18 mouse cellular contexts compared by ENCODE assay signal in genomic region chr2:25147892-25148291, GRCm38 (mm10). TPM values are rescaled to one million over a fixed set of nuclear protein-coding genes. Genes with fewer than 3 reads are reported as not detected.
"Had no signal": no experiment of that assay in that cellular context is flagged by ENCODE, and none has a peak within 500 bp of the region (broad histone marks: within the 10 kb centered on the region; RNA-seq: fewer than 3 reads in every experiment).

No protein-coding gene starts in this region.

- ATAC-seq: liver, embryonic 12.5 days had no signal

- H3K4me1 ChIP-seq: limb, embryonic 13.5 days; lung, embryonic 15.5 days; neural tube, embryonic 13.5 days; stomach, embryonic 15.5 days had no signal

- H3K9me3 ChIP-seq: limb, embryonic 13.5 days; liver, embryonic 12.5 days; liver, embryonic 15.5 days; lung, embryonic 15.5 days; neural tube, embryonic 13.5 days; stomach, embryonic 15.5 days had no signal

- H3K27ac ChIP-seq: kidney, postnatal 0 days; layer of hippocampus, adult 2 months; left cerebral cortex, adult 2 months; limb, embryonic 13.5 days; liver, embryonic 12.5 days; liver, embryonic 15.5 days; lung, embryonic 15.5 days; neural tube, embryonic 13.5 days; stomach, embryonic 15.5 days had no signal

- H3K36me3 ChIP-seq: limb, embryonic 13.5 days; liver, embryonic 12.5 days; liver, embryonic 15.5 days; lung, embryonic 15.5 days; neural tube, embryonic 13.5 days; stomach, embryonic 15.5 days had no signal

- H3K4me2 ChIP-seq: limb, embryonic 13.5 days; liver, embryonic 12.5 days; liver, embryonic 15.5 days; lung, embryonic 15.5 days; neural tube, embryonic 13.5 days; stomach, embryonic 15.5 days had no signal

- H3K9ac ChIP-seq: limb, embryonic 13.5 days; liver, embryonic 12.5 days; liver, embryonic 15.5 days; lung, embryonic 15.5 days; neural tube, embryonic 13.5 days; stomach, embryonic 15.5 days had no signal

- DNase-seq: kidney, adult 2 months; kidney, postnatal 25 days; layer of hippocampus, postnatal 36 days; liver; lung, adult 18-20 months; lung, postnatal 10 days; midbrain, embryonic 14.5 days; thymus, postnatal 36 days had no signal

- H3K27me3 ChIP-seq: limb, embryonic 13.5 days; liver, embryonic 15.5 days; lung, embryonic 15.5 days; neural tube, embryonic 13.5 days; stomach, embryonic 15.5 days had no signal

- H3K4me3 ChIP-seq: layer of hippocampus, adult 2 months; left cerebral cortex, adult 2 months; limb, embryonic 13.5 days; liver, embryonic 12.5 days; liver, embryonic 15.5 days; lung, embryonic 15.5 days; neural tube, embryonic 13.5 days; stomach, embryonic 15.5 days had no signal

RNA-seq across cellular contexts. Expression of gene Noxa1, which starts 52.9 kb away (rescaled TPM):
- polyA plus RNA-seq: kidney, adult 2 months; midbrain, embryonic 14.5 days; midbrain, postnatal 0 days; neural tube, embryonic 13.5 days had no signal
